Mouse (Mus musculus) telencephalon, adult 2 months (tissue): ENCODE measurements around the gene Nbl1.

ENCODE experiments used
- DNase-seq: peaks from one replicate; pipeline ENCODE4 v3.0.0-alpha.2; 2011; ENCODE audit warnings: low read depth, low spot score

The Nbl1 gene

GRCm38 (mm10) chr4:139100326-139100725 lies 7.5 kb upstream of the Nbl1 start:
- no peak for DNase-seq

GRCm38 (mm10) chr4:139096201-139096600 lies 3.4 kb upstream of the Nbl1 start:
- no peak for DNase-seq

- no peak for DNase-seq
Measured at GRCm38 (mm10) chr4:139095406-139095805, 2.6 kb upstream of the Nbl1 start.

- DNase-seq, result no peak
Measured at GRCm38 (mm10) chr4:139093196-139093530, 370 bp upstream of the Nbl1 start.

- DNase-seq, result no peak
Measured at GRCm38 (mm10) chr4:139091478-139092355, 1.1 kb downstream of the Nbl1 start.

GRCm38 (mm10) chr4:139091066-139091465 lies 1.7 kb downstream of the Nbl1 start:
- no peak for DNase-seq

GRCm38 (mm10) chr4:139090303-139090940 lies 2.4 kb downstream of the Nbl1 start:
- no peak for DNase-seq

GRCm38 (mm10) chr4:139088982-139089671 lies 3.7 kb downstream of the Nbl1 start:
- no peak for DNase-seq

GRCm38 (mm10) chr4:139086984-139087383 lies 5.8 kb downstream of the Nbl1 start:
- DNase-seq, result no peak

- peak; percentile 71 for DNase-seq
Measured at GRCm38 (mm10) chr4:139086037-139086436, 6.8 kb downstream of the Nbl1 start.

- no peak for DNase-seq
Measured at GRCm38 (mm10) chr4:139085337-139085736, 7.5 kb downstream of the Nbl1 start.

- DNase-seq, result no peak
Measured at GRCm38 (mm10) chr4:139082790-139083564, 9.8 kb downstream of the Nbl1 start.

GRCm38 (mm10) chr4:139081270-139081931 lies 11.4 kb downstream of the Nbl1 start:
- peak; percentile 69 for DNase-seq

GRCm38 (mm10) chr4:139080259-139080658 lies 12.5 kb downstream of the Nbl1 start:
- DNase-seq, result no peak

GRCm38 (mm10) chr4:139079439-139079838 lies 13.4 kb downstream of the Nbl1 start:
- no peak for DNase-seq

GRCm38 (mm10) chr4:139078726-139079125 lies 14.1 kb downstream of the Nbl1 start:
- no peak for DNase-seq

- DNase-seq, result no peak
Measured at GRCm38 (mm10) chr4:139078313-139078712, 14.5 kb downstream of the Nbl1 start.

- DNase-seq, result no peak
Measured at GRCm38 (mm10) chr4:139075915-139076314, 16.9 kb downstream of the Nbl1 start.

- no peak for DNase-seq
Measured at GRCm38 (mm10) chr4:139075041-139075711, 17.6 kb downstream of the Nbl1 start, which contains the start of gene Htr6. Gene Htr6 (minus strand): TSS chr4:139075570.

GRCm38 (mm10) chr4:139074060-139074459 lies 18.7 kb downstream of the Nbl1 start:
- no peak for DNase-seq
